Mouse (Mus musculus) bone marrow, adult 2 months (tissue): Measurements from ENCODE around the gene Tbck.

Source experiments
- CTCF ChIP-seq: fragments of 200-500 bp; IDR thresholded peaks from 2 replicates; pipeline ENCODE4 v1.5.1; 2011; ENCODE audit warnings: low read length, control low read depth; ENCODE audit not compliant: control insufficient read depth, insufficient read depth
- POLR2A ChIP-seq: fragments of 200-500 bp; IDR thresholded peaks from 2 replicates; pipeline ENCODE4 v1.6.1; 2011; ENCODE audit warnings: low read depth, mild to moderate bottlenecking, control low read depth, low read length, borderline replicate concordance; ENCODE audit not compliant: control insufficient read depth

DNA sequence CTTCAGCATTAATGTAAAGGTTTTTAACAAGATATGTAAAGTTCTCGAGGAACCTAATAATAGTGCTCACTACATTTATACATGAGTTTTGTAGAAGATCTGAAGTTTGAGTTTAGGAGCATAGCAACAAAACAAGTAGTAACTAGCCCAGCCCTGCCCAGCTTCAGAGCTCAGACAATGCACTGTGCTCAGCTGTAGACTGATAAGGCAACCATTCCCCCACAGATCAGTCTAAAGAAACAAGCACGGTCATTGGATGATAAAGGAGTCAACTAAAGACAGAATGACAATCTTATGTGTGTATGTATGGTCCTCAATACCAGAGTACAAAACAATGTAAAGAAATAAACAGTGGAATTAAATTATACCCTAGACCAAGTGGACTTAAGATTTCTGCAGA, 135.5 kb downstream of the Tbck start:
- no peak for TF ChIP-seq CTCF
- no peak for TF ChIP-seq POLR2A
